Comparison of ENCODE assay signal across 25 mouse cellular contexts in genomic region chrX:52189094-52189493, GRCm38 (mm10). TPM values are rescaled to one million over a fixed set of nuclear protein-coding genes. Genes with fewer than 3 reads are reported as not detected.
A peak's percentile ranks its signal among the peaks of the same experiment; 100 is the strongest.
DNase-seq lines count a peak whose midpoint lies in the region; ATAC-seq and TF ChIP-seq lines count a peak whose summit lies in the region.
"Had no signal": no experiment of that assay in that cellular context is flagged by ENCODE, and none has a peak within 500 bp of the region (broad histone marks: within the 10 kb centered on the region; RNA-seq: fewer than 3 reads in every experiment).

No protein-coding gene starts in this region.

- no peak overlapping the region for H3K9ac ChIP-seq in forebrain, embryonic 13.5 days
- no peak overlapping the region for H3K9ac ChIP-seq in midbrain, embryonic 12.5 days (replicated peaks)
- no peak overlapping the region for H3K9ac ChIP-seq in midbrain, postnatal 0 days (replicated peaks; ENCODE audit: low read length, poor library complexity, severe bottlenecking)
- H3K9ac ChIP-seq in neural tube, embryonic 15.5 days (replicated peaks) = no peak overlapping the region
- H3K9ac ChIP-seq: embryonic facial prominence, embryonic 15.5 days; hindbrain, embryonic 12.5 days had no signal

- no peak overlapping the region for H3K4me3 ChIP-seq in forebrain, embryonic 10.5 days
- no peak overlapping the region for H3K4me3 ChIP-seq in forebrain, embryonic 13.5 days
- H3K4me3 ChIP-seq in midbrain, embryonic 12.5 days = no peak overlapping the region
- no peak overlapping the region for H3K4me3 ChIP-seq in midbrain, postnatal 0 days (ENCODE audit: low read depth, low read length)
- no peak overlapping the region for H3K4me3 ChIP-seq in neural tube, embryonic 15.5 days (replicated peaks)
- H3K4me3 ChIP-seq: embryonic facial prominence, embryonic 15.5 days; erythroblast, embryonic 14.5 days; gastrocnemius, adult 2 months; hindbrain, embryonic 12.5 days had no signal

- H3K27me3 ChIP-seq in forebrain, embryonic 10.5 days (ENCODE audit: poor library complexity, severe bottlenecking) = peaks cover 81% of the 10 kb centered on the region
- no peaks in the 10 kb centered on the region; the same call in 1 of the 2 replicates for H3K27me3 ChIP-seq in forebrain, embryonic 13.5 days
- H3K27me3 ChIP-seq in midbrain, embryonic 12.5 days = peaks cover 3% of the 10 kb centered on the region; the same call in 1 of the 2 replicates
- no peaks in the 10 kb centered on the region for H3K27me3 ChIP-seq in midbrain, postnatal 0 days (ENCODE audit: insufficient read depth, low read length)
- no peaks in the 10 kb centered on the region for H3K27me3 ChIP-seq in neural tube, embryonic 15.5 days (replicated peaks)
- H3K27me3 ChIP-seq: embryonic facial prominence, embryonic 15.5 days; hindbrain, embryonic 12.5 days had no signal

- peak; percentile 19 for DNase-seq in forebrain, embryonic 10.5 days (ENCODE audit: extremely low spot score, low spot score)
- no peak for DNase-seq in midbrain, postnatal 0 days (ENCODE audit: low spot score)
- DNase-seq in ES-CJ7 (ENCODE audit: low read depth, low spot score) = peak; percentile 89
- peak; percentile 59 for DNase-seq in brain, embryonic 14.5 days (ENCODE audit: low read depth)
- no peak for DNase-seq in kidney, postnatal 4 days
- DNase-seq: adrenal gland, postnatal 14 days; cerebellum, adult 18-20 months; cerebellum, adult 9-11 months; cerebellum, postnatal 36 days; gastrocnemius, adult 2 months; gastrocnemius, postnatal 25 days; heart, postnatal 10 days; heart, postnatal 4 days had no signal

- TF ChIP-seq POLR2A in brain, embryonic 14.5 days (IDR thresholded peaks at IDR 0.05; ENCODE audit: borderline replicate concordance, extremely low read depth, insufficient read depth, insufficient read length, poor library complexity, severe bottlenecking) = no peak

- H3K4me2 ChIP-seq in forebrain, embryonic 13.5 days = no peak overlapping the region
- H3K4me2 ChIP-seq in midbrain, embryonic 12.5 days (replicated peaks) = no peak overlapping the region
- no peak overlapping the region for H3K4me2 ChIP-seq in midbrain, postnatal 0 days (ENCODE audit: low read depth, low read length, poor library complexity, severe bottlenecking)
- no peak overlapping the region for H3K4me2 ChIP-seq in neural tube, embryonic 15.5 days
- H3K4me2 ChIP-seq: embryonic facial prominence, embryonic 15.5 days; hindbrain, embryonic 12.5 days had no signal

- no peaks in the 10 kb centered on the region for H3K9me3 ChIP-seq in forebrain, embryonic 10.5 days
- no peaks in the 10 kb centered on the region for H3K9me3 ChIP-seq in forebrain, embryonic 13.5 days (replicated peaks)
- no peaks in the 10 kb centered on the region for H3K9me3 ChIP-seq in midbrain, embryonic 12.5 days
- no peaks in the 10 kb centered on the region for H3K9me3 ChIP-seq in midbrain, postnatal 0 days (ENCODE audit: low read length)
- H3K9me3 ChIP-seq in neural tube, embryonic 15.5 days (replicated peaks) = no peaks in the 10 kb centered on the region
- H3K9me3 ChIP-seq: embryonic facial prominence, embryonic 15.5 days; G1E; hindbrain, embryonic 12.5 days had no signal

- H3K4me1 ChIP-seq in forebrain, embryonic 10.5 days = peaks cover 40% of the 10 kb centered on the region
- H3K4me1 ChIP-seq in forebrain, embryonic 13.5 days = peaks cover 6% of the 10 kb centered on the region; the same call in 1 of the 2 replicates
- H3K4me1 ChIP-seq in midbrain, embryonic 12.5 days = peaks cover 6% of the 10 kb centered on the region; the same call in 1 of the 2 replicates
- H3K4me1 ChIP-seq in midbrain, postnatal 0 days (ENCODE audit: insufficient read depth, low read length) = no peaks in the 10 kb centered on the region
- H3K4me1 ChIP-seq in neural tube, embryonic 15.5 days = peaks cover 2% of the 10 kb centered on the region; the same call in 1 of the 2 replicates
- H3K4me1 ChIP-seq: embryonic facial prominence, embryonic 15.5 days; hindbrain, embryonic 12.5 days had no signal

- no peak; the same call in 1 of the 2 replicates for ATAC-seq in forebrain, embryonic 13.5 days
- peak; percentile 41; the same call in 1 of the 2 replicates for ATAC-seq in midbrain, embryonic 12.5 days (ENCODE audit: low FRiP score, low read depth)
- no peak for ATAC-seq in midbrain, postnatal 0 days (ENCODE audit: low FRiP score)
- no peak for ATAC-seq in neural tube, embryonic 15.5 days (ENCODE audit: low FRiP score)
- ATAC-seq: activated CD4-positive, CD25-positive, alpha-beta regulatory T cell, adult 4 months; hindbrain, embryonic 16.5 days; inflammation-experienced regulatory T-cells, adult 6 months; intestine, postnatal 0 days had no signal

- WGBS in forebrain, embryonic 10.5 days = 17% methylated on average over 4 of the region's 4 CpGs
- WGBS in forebrain, embryonic 13.5 days = 21% methylated on average over 4 of the region's 4 CpGs
- 20% methylated on average over 4 of the region's 4 CpGs for WGBS in midbrain, embryonic 12.5 days
- WGBS in midbrain, postnatal 0 days = 31% methylated on average over 4 of the region's 4 CpGs
- 39% methylated on average over 4 of the region's 4 CpGs for WGBS in neural tube, embryonic 15.5 days

- 0 out of 2 replicates have a peak overlapping the region, but pooled peaks have one; percentile 51 for H3K27ac ChIP-seq in forebrain, embryonic 10.5 days
- no peak overlapping the region for H3K27ac ChIP-seq in forebrain, embryonic 13.5 days
- H3K27ac ChIP-seq in midbrain, embryonic 12.5 days (replicated peaks) = no peak overlapping the region
- no peak overlapping the region for H3K27ac ChIP-seq in midbrain, postnatal 0 days (ENCODE audit: low read depth, low read length)
- H3K27ac ChIP-seq in neural tube, embryonic 15.5 days (replicated peaks) = no peak overlapping the region
- H3K27ac ChIP-seq: embryonic facial prominence, embryonic 15.5 days; gastrocnemius, adult 2 months; hindbrain, embryonic 12.5 days had no signal

- no peak for TF ChIP-seq CTCF in midbrain, postnatal 0 days (IDR thresholded peaks at IDR 0.05)
- TF ChIP-seq CTCF in brain, embryonic 14.5 days (IDR thresholded peaks at IDR 0.05; ENCODE audit: borderline replicate concordance, extremely low read depth, insufficient read depth, insufficient read length) = no peak

- H3K36me3 ChIP-seq in forebrain, embryonic 10.5 days (replicated peaks) = no peaks in the 10 kb centered on the region
- no peaks in the 10 kb centered on the region for H3K36me3 ChIP-seq in forebrain, embryonic 13.5 days (ENCODE audit: poor library complexity, severe bottlenecking)
- no peaks in the 10 kb centered on the region for H3K36me3 ChIP-seq in midbrain, embryonic 12.5 days
- no peaks in the 10 kb centered on the region for H3K36me3 ChIP-seq in midbrain, postnatal 0 days (ENCODE audit: insufficient read depth, low read length)
- no peaks in the 10 kb centered on the region for H3K36me3 ChIP-seq in neural tube, embryonic 15.5 days
- H3K36me3 ChIP-seq: embryonic facial prominence, embryonic 15.5 days; G1E; hindbrain, embryonic 12.5 days had no signal

RNA-seq across cellular contexts. Expression of gene Gpc4, which starts 24.0 kb away (rescaled TPM):
- polyA plus RNA-seq in forebrain, embryonic 10.5 days (2016; fragmentation: Nextera tagmentation; extraction: Ambion mirVana) = 74.0 and 83.7 TPM in 2 replicates
- 47.3 and 48.2 TPM in 2 replicates for polyA plus RNA-seq in forebrain, embryonic 13.5 days (2015; fragmentation: Nextera tagmentation; extraction: Ambion mirVana)
- polyA plus RNA-seq in midbrain, embryonic 12.5 days (2016; fragmentation: Nextera tagmentation; extraction: Ambion mirVana) = 20.2 and 25.0 TPM in 2 replicates
- 1.6 and 4.1 TPM in 2 replicates for total RNA-seq in midbrain, postnatal 0 days (2014; rRNA removed)
- 7.2 and 7.6 TPM in 2 replicates for polyA plus RNA-seq in midbrain, postnatal 0 days (2015; fragmentation: Nextera tagmentation; extraction: Ambion mirVana)
- polyA plus RNA-seq in brain, embryonic 14.5 days (2012; rRNA removed) = 15.2 and 19.5 TPM in 2 replicates
- 12.7 and 15.3 TPM in 2 replicates for polyA plus RNA-seq in neural tube, embryonic 15.5 days (2015; fragmentation: Nextera tagmentation; extraction: Ambion mirVana)
- total RNA-seq: granulocyte monocyte progenitor cell, adult 5-6 weeks had no signal
- polyA plus RNA-seq: inflammation-experienced regulatory T-cells, adult 6 months had no signal

Comparison
In these comparisons a context has a peak if more than half of its experiments do, and no peak if none do; other contexts are left out.
1. DNase-seq: peak in forebrain, embryonic 10.5 days (single experiment), ES-CJ7 (single experiment) and brain, embryonic 14.5 days (single experiment); none in midbrain, postnatal 0 days (single experiment) and kidney, postnatal 4 days (0 of 2).